Mouse (Mus musculus): ENCODE results near the gene Ttc25. TPM values are rescaled to one million over a fixed set of nuclear protein-coding genes. Genes with fewer than 3 reads are reported as not detected.
"Not testable (repeated sequence)": the region's sequence is repeated elsewhere in the genome, so short reads cannot be mapped to it uniquely, and the experiment has no call there.

Ttc25 gene
- polyA plus RNA-seq, 1 experiment, result 0.04 TPM

- Histone ChIP-seq H3K4me3 (ENCODE audit: extremely low read depth, insufficient read depth, insufficient read length) (no peak overlapping the region), H3K27ac (ENCODE audit: insufficient read depth, low read length) (0 out of 2 replicates have a peak overlapping the region, but pooled peaks have one; percentile 10), H3K36me3 (ENCODE audit: control insufficient read depth, insufficient read depth, low read length) (peaks cover 47% of the 10 kb centered on the region), H3K27me3 (ENCODE audit: control insufficient read depth, insufficient read depth, low read length) (no peaks in the 10 kb centered on the region), H3K4me1 (ENCODE audit: control insufficient read depth, insufficient read depth, insufficient read length) (peaks cover 71% of the 10 kb centered on the region)
- DNase-seq (ENCODE audit: low read depth in 1 of 2, low spot score in 2 of 2), result peak in 1 of 2 experiments; percentile 52
- 49% methylated on average over 13 of the region's 13 CpGs for WGBS
- no peak for TF ChIP-seq POLR2A (IDR thresholded peaks at IDR 0.05; ENCODE audit: low read depth, low read length)
- TF ChIP-seq CTCF (IDR thresholded peaks at IDR 0.05; ENCODE audit: extremely low read depth, insufficient read depth, insufficient read length, insufficient replicate concordance), result no peak
Observed at GRCm38 (mm10) chr11:100580275-100580674, 34.9 kb downstream of the Ttc25 start.

- H3K36me3 ChIP-seq (ENCODE audit: control insufficient read depth, insufficient read depth, low read length), result peaks cover 42% of the 10 kb centered on the region
- WGBS, result 27% methylated on average over 4 of the region's 4 CpGs
- no peak for DNase-seq (ENCODE audit: low read depth in 1 of 2, low spot score in 2 of 2)
- H3K4me1 ChIP-seq (ENCODE audit: control insufficient read depth, insufficient read depth, insufficient read length), result peaks cover 69% of the 10 kb centered on the region; the same call in 1 of the 2 replicates
- peak overlapping the region; percentile 50 for H3K27ac ChIP-seq (ENCODE audit: insufficient read depth, low read length)
- no peak overlapping the region for H3K4me3 ChIP-seq (ENCODE audit: extremely low read depth, insufficient read depth, insufficient read length)
- no peaks in the 10 kb centered on the region for H3K27me3 ChIP-seq (ENCODE audit: control insufficient read depth, insufficient read depth, low read length)
- TF ChIP-seq CTCF (IDR thresholded peaks at IDR 0.05; ENCODE audit: extremely low read depth, insufficient read depth, insufficient read length, insufficient replicate concordance) (no peak), POLR2A (IDR thresholded peaks at IDR 0.05; ENCODE audit: low read depth, low read length) (no peak)
Observed at GRCm38 (mm10) chr11:100581756-100582155, 36.3 kb downstream of the Ttc25 start.

- not testable (repeated sequence) for H3K27me3 ChIP-seq (ENCODE audit: control insufficient read depth, insufficient read depth, low read length)
- H3K4me1 ChIP-seq (ENCODE audit: control insufficient read depth, insufficient read depth, insufficient read length), result peaks cover 65% of the 10 kb centered on the region; the same call in 1 of the 2 replicates
- 95% methylated on average over 1 of the region's 1 CpGs for WGBS
Observed at GRCm38 (mm10) chr11:100582413-100582812, 37.0 kb downstream of the Ttc25 start.

DNA sequence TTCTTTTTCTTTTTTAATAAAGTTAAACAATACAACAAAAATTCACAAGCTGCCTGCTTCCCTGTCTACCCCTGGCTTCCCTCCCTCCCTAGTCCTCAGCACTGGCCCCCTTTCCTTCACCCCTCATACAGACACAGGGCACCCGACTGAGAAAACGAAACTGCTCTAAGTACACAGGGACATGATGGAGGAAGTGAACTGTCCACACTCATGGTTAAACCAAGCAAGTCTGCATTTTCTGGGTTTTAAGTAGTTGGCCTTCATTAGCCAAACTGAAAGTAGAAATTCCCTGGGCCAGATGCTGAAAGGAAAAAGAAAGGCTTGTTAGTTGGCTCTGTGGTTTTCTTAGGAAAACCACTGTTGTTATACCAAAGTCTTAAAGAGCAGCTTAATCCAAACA lies 37.4 kb downstream of the Ttc25 start:
- TF ChIP-seq POLR2A (IDR thresholded peaks at IDR 0.05; ENCODE audit: low read depth, low read length), result no peak
- TF ChIP-seq CTCF (IDR thresholded peaks at IDR 0.05; ENCODE audit: extremely low read depth, insufficient read depth, insufficient read length, insufficient replicate concordance), result no peak
- Histone ChIP-seq H3K36me3 (ENCODE audit: control insufficient read depth, insufficient read depth, low read length) (peaks cover 49% of the 10 kb centered on the region), H3K4me1 (ENCODE audit: control insufficient read depth, insufficient read depth, insufficient read length) (peaks cover 63% of the 10 kb centered on the region; the same call in 1 of the 2 replicates), H3K4me3 (ENCODE audit: extremely low read depth, insufficient read depth, insufficient read length) (no peak overlapping the region; the same call in 1 of the 2 replicates), H3K27me3 (ENCODE audit: control insufficient read depth, insufficient read depth, low read length) (no peaks in the 10 kb centered on the region), H3K27ac (ENCODE audit: insufficient read depth, low read length) (peak overlapping the region; percentile 83)
- no peak for DNase-seq (ENCODE audit: low read depth in 1 of 2, low spot score in 2 of 2)
- 8% methylated on average over 2 of the region's 2 CpGs for WGBS

More at GRCm38 (mm10) chr11:100582413-100582812, 37.0 kb downstream of the Ttc25 start:
- peaks cover 45% of the 10 kb centered on the region for H3K36me3 ChIP-seq (ENCODE audit: control insufficient read depth, insufficient read depth, low read length)
- not testable (repeated sequence) for DNase-seq (ENCODE audit: low read depth in 1 of 2, low spot score in 2 of 2); H3K4me3 ChIP-seq (ENCODE audit: extremely low read depth, insufficient read depth, insufficient read length)
- peak overlapping the region; percentile 83 for H3K27ac ChIP-seq (ENCODE audit: insufficient read depth, low read length)

GRCm38 (mm10) chr11:100584561-100584961 lies 39.2 kb downstream of the Ttc25 start:
- no peaks in the 10 kb centered on the region for H3K27me3 ChIP-seq (ENCODE audit: control insufficient read depth, insufficient read depth, low read length)
- TF ChIP-seq POLR2A (IDR thresholded peaks at IDR 0.05; ENCODE audit: low read depth, low read length) (no peak), CTCF (IDR thresholded peaks at IDR 0.05; ENCODE audit: extremely low read depth, insufficient read depth, insufficient read length, insufficient replicate concordance) (no peak)
- WGBS, result 36% methylated on average over 7 of the region's 7 CpGs
- peaks cover 53% of the 10 kb centered on the region; the same call in 1 of the 2 replicates for H3K4me1 ChIP-seq (ENCODE audit: control insufficient read depth, insufficient read depth, insufficient read length)
- peaks cover 44% of the 10 kb centered on the region for H3K36me3 ChIP-seq (ENCODE audit: control insufficient read depth, insufficient read depth, low read length)
- DNase-seq (ENCODE audit: low read depth in 1 of 2, low spot score in 2 of 2), result no peak
- peak overlapping the region; percentile 83 for H3K27ac ChIP-seq (ENCODE audit: insufficient read depth, low read length)
- peak overlapping the region; percentile 44; the same call in 1 of the 2 replicates for H3K4me3 ChIP-seq (ENCODE audit: extremely low read depth, insufficient read depth, insufficient read length)

DNA sequence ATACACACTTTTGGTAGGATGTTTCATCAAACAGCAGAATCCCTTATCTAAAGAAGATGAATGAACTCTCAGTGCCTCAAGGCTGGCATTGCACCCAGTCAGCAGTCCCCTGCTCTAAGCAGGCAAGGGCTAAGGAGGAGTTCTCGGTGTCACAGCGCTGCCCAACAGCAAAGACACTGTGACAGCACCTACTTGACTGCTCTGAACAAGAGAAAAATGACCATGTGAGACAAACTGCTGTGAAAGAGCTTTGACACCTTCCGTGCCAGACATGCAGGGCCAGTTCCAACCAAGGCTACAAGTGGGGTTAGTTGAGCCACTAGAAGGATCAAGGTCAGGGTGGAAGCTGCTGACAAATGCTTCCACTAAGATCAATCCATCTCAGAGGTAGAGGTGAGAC lies 39.7 kb downstream of the Ttc25 start:
- Histone ChIP-seq H3K27me3 (ENCODE audit: control insufficient read depth, insufficient read depth, low read length) (no peaks in the 10 kb centered on the region), H3K4me3 (ENCODE audit: extremely low read depth, insufficient read depth, insufficient read length) (no peak overlapping the region), H3K27ac (ENCODE audit: insufficient read depth, low read length) (peak overlapping the region; percentile 83), H3K4me1 (ENCODE audit: control insufficient read depth, insufficient read depth, insufficient read length) (peaks cover 51% of the 10 kb centered on the region; the same call in 1 of the 2 replicates), H3K36me3 (ENCODE audit: control insufficient read depth, insufficient read depth, low read length) (peaks cover 46% of the 10 kb centered on the region)
- no peak for TF ChIP-seq CTCF (IDR thresholded peaks at IDR 0.05; ENCODE audit: extremely low read depth, insufficient read depth, insufficient read length, insufficient replicate concordance)
- DNase-seq (ENCODE audit: low read depth in 1 of 2, low spot score in 2 of 2), result no peak
- 79% methylated on average over 3 of the region's 3 CpGs for WGBS

GRCm38 (mm10) chr11:100588462-100588861 lies 43.1 kb downstream of the Ttc25 start:
- Histone ChIP-seq H3K27me3 (ENCODE audit: control insufficient read depth, insufficient read depth, low read length) (no peaks in the 10 kb centered on the region), H3K4me3 (ENCODE audit: extremely low read depth, insufficient read depth, insufficient read length) (no peak overlapping the region), H3K36me3 (ENCODE audit: control insufficient read depth, insufficient read depth, low read length) (peaks cover 40% of the 10 kb centered on the region), H3K4me1 (ENCODE audit: control insufficient read depth, insufficient read depth, insufficient read length) (peaks cover 25% of the 10 kb centered on the region; the same call in 1 of the 2 replicates), H3K27ac (ENCODE audit: insufficient read depth, low read length) (peak overlapping the region; percentile 66)
- WGBS, result 50% methylated on average over 2 of the region's 2 CpGs
- TF ChIP-seq CTCF (IDR thresholded peaks at IDR 0.05; ENCODE audit: extremely low read depth, insufficient read depth, insufficient read length, insufficient replicate concordance) (no peak), POLR2A (IDR thresholded peaks at IDR 0.05; ENCODE audit: low read depth, low read length) (no peak)
- DNase-seq (ENCODE audit: low read depth in 1 of 2, low spot score in 2 of 2), result no peak
